Mouse (Mus musculus) left cerebral cortex, adult 9 months (tissue): ENCODE results near the gene B230104I21Rik.
A peak's percentile ranks its signal among the peaks of the same experiment; 100 is the strongest.

Experiments used
- DNase-seq, 2 experiments: peaks; one replicate each; pipeline ENCODE4 v3.0.0; 2022; ENCODE audit warnings: low spot score in 2 of 2

Gene B230104I21Rik

DNA sequence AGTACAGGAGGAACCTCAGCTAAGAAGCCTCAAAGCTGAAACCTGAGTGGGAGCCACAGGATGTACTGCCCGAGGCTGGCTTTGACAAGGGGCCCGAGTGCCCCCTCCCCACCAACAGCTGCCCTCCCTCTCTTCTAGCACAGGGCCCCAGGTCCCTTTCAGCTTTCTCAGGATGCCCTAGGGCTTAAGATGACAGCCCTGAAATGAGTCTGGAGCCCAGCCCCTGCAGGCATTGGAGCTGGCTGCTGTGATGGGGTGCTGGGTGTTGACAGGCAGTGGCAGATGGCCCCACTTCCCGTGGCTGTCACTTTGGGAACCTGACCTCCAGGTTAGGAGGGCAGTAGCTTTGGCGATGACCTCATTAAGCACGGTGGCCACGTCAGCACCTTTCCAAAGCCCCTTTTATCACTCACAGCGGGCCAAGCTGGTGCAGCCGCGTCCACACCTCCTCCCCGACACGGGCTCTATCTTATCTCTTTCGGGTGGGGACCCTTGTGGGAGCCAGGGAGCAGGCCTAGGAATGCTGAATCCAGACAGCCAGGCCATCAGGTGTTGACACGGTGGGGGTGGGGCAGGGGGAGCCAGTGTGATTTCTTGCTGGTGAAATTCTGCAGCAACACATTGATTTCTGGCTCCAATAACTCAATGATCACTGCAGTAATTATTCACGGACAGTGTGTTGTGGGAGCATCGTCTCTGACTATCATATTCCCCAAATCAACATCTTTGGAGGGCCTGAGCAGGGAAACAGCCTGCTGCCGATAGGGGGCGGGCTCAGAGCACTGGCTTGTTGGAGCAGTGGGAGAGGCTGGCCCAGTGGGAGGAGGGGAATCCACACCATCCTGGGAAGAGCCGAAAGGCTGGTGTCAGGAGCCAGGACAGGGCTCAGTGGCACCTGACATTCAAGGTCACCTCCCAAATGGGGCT lies 57.5 kb downstream of the B230104I21Rik start:
- DNase-seq: peak in 1 of 2 experiments; percentile 26

DNA sequence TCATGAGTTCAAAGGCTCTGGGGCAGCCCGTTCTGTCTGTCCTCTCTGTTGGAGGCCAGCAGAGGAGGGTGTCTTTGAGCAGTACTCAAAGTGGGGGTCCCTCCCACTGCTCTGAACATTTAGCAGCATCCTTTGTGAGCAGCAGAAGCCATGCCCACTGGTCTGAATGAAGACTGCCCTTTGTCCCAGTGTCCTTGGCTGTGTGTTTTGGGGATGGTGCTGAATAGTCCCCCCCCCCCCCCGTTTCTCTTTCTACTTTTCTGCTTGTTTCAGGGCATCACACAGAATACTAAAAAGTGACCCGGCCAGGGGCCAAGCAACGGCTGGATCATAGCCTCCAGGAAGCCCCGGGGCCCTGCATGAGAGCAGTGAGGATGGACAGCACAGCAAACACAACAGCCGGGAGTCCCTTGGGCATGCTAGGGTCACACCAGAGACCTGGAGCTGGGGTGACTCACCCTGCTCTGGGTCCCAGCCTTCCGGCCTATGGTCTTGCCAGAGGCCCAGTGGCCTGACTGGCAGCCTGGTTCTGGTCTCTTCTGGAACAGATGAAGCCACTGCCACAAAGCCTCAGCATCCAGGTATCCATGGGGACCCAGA lies 58.3 kb downstream of the B230104I21Rik start:
- peak; percentile 7 to 15 for DNase-seq

DNA sequence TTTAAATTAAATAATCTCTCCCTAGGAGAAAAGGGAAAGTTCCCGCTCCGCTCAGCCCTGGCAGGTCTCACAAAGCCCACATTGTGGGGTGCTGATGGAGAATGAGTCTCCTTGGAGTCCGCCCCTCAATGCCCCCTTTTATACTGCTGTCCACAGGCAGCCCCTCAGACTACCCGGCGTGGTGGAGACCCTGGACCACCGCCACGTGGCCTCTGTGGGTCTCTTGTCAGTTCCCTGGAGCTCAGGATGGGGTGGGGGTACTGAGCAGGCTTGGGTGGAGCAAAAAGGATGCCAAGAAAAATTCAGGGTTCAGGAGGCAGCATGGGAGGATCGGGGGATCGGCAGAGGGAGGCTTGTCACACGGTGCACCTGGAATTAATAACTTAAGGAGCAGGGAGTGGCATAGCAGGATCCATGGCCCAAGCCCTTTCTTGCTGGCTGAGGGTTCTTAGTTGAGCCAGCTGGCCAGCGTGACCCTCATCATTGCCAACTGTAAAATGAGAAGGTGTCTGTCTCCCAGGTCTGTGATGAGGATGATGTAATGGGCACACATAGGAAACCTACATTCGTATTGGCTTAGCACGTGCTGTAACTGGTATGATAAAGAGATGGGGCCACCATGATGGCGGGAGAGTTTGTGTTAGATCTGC lies 60.9 kb downstream of the B230104I21Rik start:
- no peak for DNase-seq
